In genomic region chr9:32726595-32726994, GRCm38 (mm10) we compare ENCODE assay signal across 28 mouse cellular contexts.
DNase-seq lines count a peak whose midpoint lies in the region; ATAC-seq and TF ChIP-seq lines count a peak whose summit lies in the region.
"Had no signal": no experiment of that assay in that cellular context is flagged by ENCODE, and none has a peak within 500 bp of the region (broad histone marks: within the 10 kb centered on the region; RNA-seq: fewer than 3 reads in every experiment).

No protein-coding gene starts in this region.

- no peaks in the 10 kb centered on the region for H3K27me3 ChIP-seq in spleen, adult 2 months (ENCODE audit: control insufficient read depth, insufficient read depth, low read length)
- H3K27me3 ChIP-seq: embryonic facial prominence, embryonic 12.5 days; forebrain, embryonic 15.5 days; heart, embryonic 13.5 days; hindbrain, embryonic 15.5 days; liver, embryonic 13.5 days; midbrain, embryonic 13.5 days had no signal

- WGBS in spleen, adult 2 months: 51% methylated on average over 4 of the region's 4 CpGs

- H3K36me3 ChIP-seq in spleen, adult 2 months (ENCODE audit: control insufficient read depth, insufficient read depth, low read length): peaks cover 38% of the 10 kb centered on the region
- H3K36me3 ChIP-seq: forebrain, embryonic 15.5 days; hindbrain, embryonic 10.5 days; hindbrain, embryonic 15.5 days; liver, embryonic 13.5 days; midbrain, embryonic 13.5 days had no signal

- peak; percentile 14 for ATAC-seq in inflammation-experienced regulatory T-cells, adult 6 months
- ATAC-seq: forebrain, embryonic 15.5 days; midbrain, embryonic 13.5 days had no signal

- peak overlapping the region; percentile 35; the same call in 1 of the 2 replicates for H3K27ac ChIP-seq in gastrocnemius, adult 2 months
- peak overlapping the region; percentile 74 for H3K27ac ChIP-seq in spleen, adult 2 months (ENCODE audit: insufficient read depth, low read length)
- H3K27ac ChIP-seq: embryonic facial prominence, embryonic 12.5 days; forebrain, embryonic 15.5 days; heart, embryonic 13.5 days; hindbrain, embryonic 10.5 days; hindbrain, embryonic 15.5 days; kidney, postnatal 0 days; liver, embryonic 13.5 days; macrophage; midbrain, embryonic 13.5 days had no signal

- no peak overlapping the region for H3K4me3 ChIP-seq in gastrocnemius, adult 2 months
- H3K4me3 ChIP-seq in spleen, adult 2 months (ENCODE audit: extremely low read depth, insufficient read depth, insufficient read length): no peak overlapping the region
- H3K4me3 ChIP-seq: embryonic facial prominence, embryonic 12.5 days; forebrain, embryonic 15.5 days; heart, embryonic 13.5 days; hindbrain, embryonic 10.5 days; hindbrain, embryonic 15.5 days; liver, embryonic 13.5 days; midbrain, embryonic 13.5 days had no signal

- no peak for DNase-seq in gastrocnemius, adult 2 months
- no peak for DNase-seq in gastrocnemius, adult 8-10 months (ENCODE audit: low spot score in 2 of 2)
- no peak for DNase-seq in spleen, adult 2 months (ENCODE audit: low read depth in 1 of 2, low spot score in 2 of 2)
- DNase-seq in spleen, adult 18-20 months: no peak
- peak; percentile 76 for DNase-seq in CD4-positive, CD25-positive, alpha-beta regulatory T cell, adult 2 months (ENCODE audit: low read depth, low spot score)
- no peak for DNase-seq in frontal cortex, postnatal 10 days (ENCODE audit: low spot score in 2 of 2)
- DNase-seq in kidney, adult 8-10 months: no peak
- DNase-seq: adrenal gland, postnatal 10 days; cerebellum, adult 11 months; cerebellum, adult 9-10 months; embryo, embryonic 11 days; gastrocnemius, postnatal 10 days; heart, postnatal 14 days; kidney, adult 18-20 months; kidney, postnatal 4 days; liver, embryonic 13.5 days; lung, adult 2 months; lung, postnatal 10 days; right cerebral cortex, adult 18-20 months had no signal

- no peak for TF ChIP-seq CTCF in gastrocnemius, adult 2 months (IDR thresholded peaks at IDR 0.05)
- TF ChIP-seq CTCF in spleen, adult 2 months (IDR thresholded peaks at IDR 0.05; ENCODE audit: extremely low read depth, insufficient read depth, insufficient read length, insufficient replicate concordance): no peak

- H3K4me1 ChIP-seq in spleen, adult 2 months (ENCODE audit: control insufficient read depth, insufficient read depth, insufficient read length): peaks cover 41% of the 10 kb centered on the region; the same call in 1 of the 2 replicates
- H3K4me1 ChIP-seq: hindbrain, embryonic 15.5 days; midbrain, embryonic 13.5 days had no signal

- intact Hi-C loops in gastrocnemius, adult 2 months (cut with DNase I): no loop called here

- no peak for TF ChIP-seq POLR2A in spleen, adult 2 months (IDR thresholded peaks at IDR 0.05; ENCODE audit: low read depth, low read length)
